Comparison of ENCODE assay signal across 32 mouse cellular contexts in genomic region chr6:144560211-144560610, GRCm38 (mm10).
DNase-seq lines count a peak whose midpoint lies in the region; ATAC-seq lines count a peak whose summit lies in the region.
"Had no signal": no experiment of that assay in that cellular context is flagged by ENCODE, and none has a peak within 500 bp of the region (broad histone marks: within the 10 kb centered on the region; RNA-seq: fewer than 3 reads in every experiment).

No protein-coding gene starts in this region.

- DNase-seq in hindbrain, embryonic 10.5 days (ENCODE audit: low spot score): peak; percentile 52
- peak; percentile 24 for DNase-seq in neural tube, embryonic 11.5 days (ENCODE audit: low spot score)
- no peak for DNase-seq in cerebellum, adult 9-11 months
- DNase-seq in cerebellum, postnatal 25 days: no peak
- DNase-seq: adrenal gland, adult 2 months; adrenal gland, postnatal 36 days; cerebellum, adult 18-20 months; cerebellum, postnatal 14 days; gastrocnemius, postnatal 36 days; heart, adult 2 months; kidney, adult 2 months; kidney, postnatal 4 days; liver, embryonic 13.5 days; lung, adult 18-20 months; lung, postnatal 4 days; right cerebral cortex, postnatal 25 days; thymus, postnatal 14 days had no signal

- WGBS in hindbrain, embryonic 10.5 days: 35% methylated on average over 3 of the region's 3 CpGs
- 15% methylated on average over 3 of the region's 3 CpGs for WGBS in hindbrain, embryonic 13.5 days
- WGBS in neural tube, embryonic 11.5 days: 40% methylated on average over 3 of the region's 3 CpGs
- WGBS in neural tube, embryonic 15.5 days: 26% methylated on average over 3 of the region's 3 CpGs
- 15% methylated on average over 3 of the region's 3 CpGs for WGBS in hindbrain, embryonic 16.5 days

- no peak for ATAC-seq in hindbrain, embryonic 13.5 days (ENCODE audit: low FRiP score)
- no peak for ATAC-seq in neural tube, embryonic 11.5 days (ENCODE audit: insufficient read depth, low FRiP score, low TSS enrichment)
- ATAC-seq in neural tube, embryonic 15.5 days (ENCODE audit: low FRiP score): no peak
- 0 out of 2 replicates have a peak, but pooled peaks have one; percentile 54 for ATAC-seq in hindbrain, embryonic 16.5 days
- ATAC-seq: activated CD4-positive, CD25-positive, alpha-beta regulatory T cell, adult 4 months; CD4-positive, CD25-positive, alpha-beta regulatory T cell, adult 4 months; forebrain, embryonic 15.5 days; lung, postnatal 0 days had no signal

- no peak overlapping the region for H3K4me2 ChIP-seq in hindbrain, embryonic 13.5 days
- H3K4me2 ChIP-seq in neural tube, embryonic 11.5 days (ENCODE audit: low read depth): no peak overlapping the region
- no peak overlapping the region for H3K4me2 ChIP-seq in neural tube, embryonic 15.5 days
- no peak overlapping the region for H3K4me2 ChIP-seq in hindbrain, embryonic 16.5 days (ENCODE audit: low read length)
- H3K4me2 ChIP-seq: forebrain, embryonic 15.5 days; heart, embryonic 12.5 days; limb, embryonic 15.5 days; liver, embryonic 13.5 days; neural tube, embryonic 13.5 days; stomach, embryonic 15.5 days had no signal

- 0 out of 2 replicates have a peak, but pooled peaks cover 9% of the 10 kb centered on the region for H3K36me3 ChIP-seq in hindbrain, embryonic 10.5 days
- H3K36me3 ChIP-seq in hindbrain, embryonic 13.5 days: peaks cover 5% of the 10 kb centered on the region; the same call in 1 of the 2 replicates
- H3K36me3 ChIP-seq in neural tube, embryonic 11.5 days (ENCODE audit: control insufficient read depth, insufficient read depth, low read length): no peaks in the 10 kb centered on the region
- H3K36me3 ChIP-seq in neural tube, embryonic 15.5 days: no peaks in the 10 kb centered on the region
- no peaks in the 10 kb centered on the region for H3K36me3 ChIP-seq in hindbrain, embryonic 16.5 days (ENCODE audit: control insufficient read depth, insufficient read depth, low read length)
- H3K36me3 ChIP-seq: forebrain, embryonic 15.5 days; heart, embryonic 12.5 days; limb, embryonic 10.5 days; limb, embryonic 15.5 days; liver, embryonic 13.5 days; neural tube, embryonic 13.5 days; stomach, embryonic 15.5 days had no signal

- no peak overlapping the region for H3K9ac ChIP-seq in hindbrain, embryonic 13.5 days
- H3K9ac ChIP-seq in neural tube, embryonic 11.5 days (ENCODE audit: low read length): no peak overlapping the region
- no peak overlapping the region for H3K9ac ChIP-seq in neural tube, embryonic 15.5 days (replicated peaks)
- H3K9ac ChIP-seq in hindbrain, embryonic 16.5 days (ENCODE audit: low read depth, low read length): no peak overlapping the region
- H3K9ac ChIP-seq: forebrain, embryonic 15.5 days; heart, embryonic 12.5 days; limb, embryonic 15.5 days; liver, embryonic 13.5 days; neural tube, embryonic 13.5 days; stomach, embryonic 15.5 days had no signal

- no peaks in the 10 kb centered on the region for H3K27me3 ChIP-seq in hindbrain, embryonic 10.5 days (ENCODE audit: insufficient read depth, poor library complexity, severe bottlenecking)
- H3K27me3 ChIP-seq in hindbrain, embryonic 13.5 days: no peaks in the 10 kb centered on the region
- H3K27me3 ChIP-seq in neural tube, embryonic 11.5 days (ENCODE audit: control insufficient read depth, insufficient read depth, low read length): no peaks in the 10 kb centered on the region
- H3K27me3 ChIP-seq in neural tube, embryonic 15.5 days (replicated peaks): no peaks in the 10 kb centered on the region
- no peaks in the 10 kb centered on the region for H3K27me3 ChIP-seq in hindbrain, embryonic 16.5 days (replicated peaks; ENCODE audit: control insufficient read depth, insufficient read depth, low read length)
- H3K27me3 ChIP-seq: forebrain, embryonic 15.5 days; heart, embryonic 12.5 days; limb, embryonic 15.5 days; liver, embryonic 13.5 days; neural tube, embryonic 13.5 days; stomach, embryonic 15.5 days had no signal

- H3K9me3 ChIP-seq in hindbrain, embryonic 10.5 days: peaks cover 12% of the 10 kb centered on the region; the same call in 1 of the 2 replicates
- peaks cover 11% of the 10 kb centered on the region; the same call in 1 of the 2 replicates for H3K9me3 ChIP-seq in hindbrain, embryonic 13.5 days
- no peaks in the 10 kb centered on the region for H3K9me3 ChIP-seq in neural tube, embryonic 11.5 days (ENCODE audit: control insufficient read depth, low read length)
- H3K9me3 ChIP-seq in neural tube, embryonic 15.5 days (replicated peaks): 0 out of 2 replicates have a peak, but pooled peaks cover 6% of the 10 kb centered on the region
- H3K9me3 ChIP-seq in hindbrain, embryonic 16.5 days (ENCODE audit: control insufficient read depth, low read length): no peaks in the 10 kb centered on the region
- H3K9me3 ChIP-seq: forebrain, embryonic 15.5 days; limb, embryonic 10.5 days; limb, embryonic 15.5 days; liver, embryonic 13.5 days; stomach, embryonic 15.5 days had no signal

- peaks cover 17% of the 10 kb centered on the region for H3K4me1 ChIP-seq in hindbrain, embryonic 10.5 days (replicated peaks)
- peaks cover 4% of the 10 kb centered on the region; the same call in 1 of the 2 replicates for H3K4me1 ChIP-seq in hindbrain, embryonic 13.5 days (replicated peaks)
- H3K4me1 ChIP-seq in neural tube, embryonic 11.5 days (ENCODE audit: control insufficient read depth, insufficient read depth, low read length): no peaks in the 10 kb centered on the region
- no peaks in the 10 kb centered on the region for H3K4me1 ChIP-seq in neural tube, embryonic 15.5 days
- H3K4me1 ChIP-seq in hindbrain, embryonic 16.5 days (ENCODE audit: control insufficient read depth, insufficient read depth, low read depth, low read length): no peaks in the 10 kb centered on the region
- H3K4me1 ChIP-seq: forebrain, embryonic 15.5 days; heart, embryonic 12.5 days; limb, embryonic 10.5 days; limb, embryonic 15.5 days; liver, embryonic 13.5 days; megakaryocyte, embryonic 14.5 days; neural tube, embryonic 13.5 days; stomach, embryonic 15.5 days had no signal

- H3K4me3 ChIP-seq in hindbrain, embryonic 10.5 days: no peak overlapping the region
- no peak overlapping the region for H3K4me3 ChIP-seq in hindbrain, embryonic 13.5 days
- no peak overlapping the region for H3K4me3 ChIP-seq in neural tube, embryonic 11.5 days (ENCODE audit: low read depth, low read length)
- no peak overlapping the region for H3K4me3 ChIP-seq in neural tube, embryonic 15.5 days (replicated peaks)
- no peak overlapping the region for H3K4me3 ChIP-seq in hindbrain, embryonic 16.5 days (ENCODE audit: low read length)
- H3K4me3 ChIP-seq: forebrain, embryonic 15.5 days; heart, adult 2 months; heart, embryonic 12.5 days; limb, embryonic 10.5 days; limb, embryonic 15.5 days; liver, embryonic 13.5 days; megakaryocyte, embryonic 14.5 days; myocyte; neural tube, embryonic 13.5 days; stomach, embryonic 15.5 days had no signal

- peak overlapping the region; percentile 83 for H3K27ac ChIP-seq in hindbrain, embryonic 10.5 days
- H3K27ac ChIP-seq in hindbrain, embryonic 13.5 days: no peak overlapping the region
- H3K27ac ChIP-seq in neural tube, embryonic 11.5 days (ENCODE audit: low read depth, low read length): no peak overlapping the region
- H3K27ac ChIP-seq in neural tube, embryonic 15.5 days (replicated peaks): no peak overlapping the region
- no peak overlapping the region for H3K27ac ChIP-seq in hindbrain, embryonic 16.5 days (ENCODE audit: low read depth, low read length)
- H3K27ac ChIP-seq: forebrain, embryonic 15.5 days; heart, adult 2 months; kidney, postnatal 0 days; limb, embryonic 10.5 days; limb, embryonic 15.5 days; liver, embryonic 13.5 days; neural tube, embryonic 13.5 days; stomach, embryonic 15.5 days had no signal

Comparison
In these comparisons a context has a peak if more than half of its experiments do, and no peak if none do; other contexts are left out.
1. DNase-seq: peak in hindbrain, embryonic 10.5 days (single experiment) and neural tube, embryonic 11.5 days (single experiment); none in cerebellum, adult 9-11 months (single experiment) and cerebellum, postnatal 25 days (0 of 2).